Mouse (Mus musculus) left cerebral cortex, postnatal 4 days (tissue): ENCODE results near the gene Medag. TPM values are rescaled to one million over a fixed set of nuclear protein-coding genes. Genes with fewer than 3 reads are reported as not detected.
A peak's percentile ranks its signal among the peaks of the same experiment; 100 is the strongest.

Experiments used
- DNase-seq: peaks from one replicate; pipeline ENCODE4 v3.0.0-alpha.2; 2022
- intact Hi-C: fragments of 180-260 bp; cut with DNase I; formaldehyde crosslinking; loops from one replicate; pipeline ENCODE4 v1.15.1; 2025
- total RNA-seq, 2 experiments: library from RNA; stranded (reverse); gene quantifications; 2 replicates each; pipeline ENCODE4 v1.2.3; 2021

The Medag gene
- total RNA-seq, 2 experiments from 2014 or later = 1.2 to 1.4 TPM

DNA sequence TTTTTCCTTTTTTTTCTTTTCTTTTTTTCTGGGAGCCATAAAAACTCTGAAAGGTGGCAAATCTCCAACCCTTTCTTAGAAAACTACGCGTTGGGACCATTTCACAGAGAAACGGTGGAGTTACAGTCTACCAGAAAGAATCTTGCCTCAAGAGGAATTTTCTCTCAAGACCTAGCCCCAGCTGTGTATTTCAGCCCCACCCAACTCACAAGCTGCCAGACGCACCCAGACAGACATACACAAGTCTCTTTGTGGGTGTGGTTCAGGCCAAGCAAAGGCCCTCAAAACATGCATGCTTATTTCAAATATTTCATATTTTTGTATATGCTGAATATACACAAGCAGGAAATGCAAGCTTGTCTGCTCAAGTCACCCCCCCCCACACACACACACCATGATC, 29.6 kb upstream of the Medag start:
- intact Hi-C loops = no loop called here
- DNase-seq = no peak

DNA sequence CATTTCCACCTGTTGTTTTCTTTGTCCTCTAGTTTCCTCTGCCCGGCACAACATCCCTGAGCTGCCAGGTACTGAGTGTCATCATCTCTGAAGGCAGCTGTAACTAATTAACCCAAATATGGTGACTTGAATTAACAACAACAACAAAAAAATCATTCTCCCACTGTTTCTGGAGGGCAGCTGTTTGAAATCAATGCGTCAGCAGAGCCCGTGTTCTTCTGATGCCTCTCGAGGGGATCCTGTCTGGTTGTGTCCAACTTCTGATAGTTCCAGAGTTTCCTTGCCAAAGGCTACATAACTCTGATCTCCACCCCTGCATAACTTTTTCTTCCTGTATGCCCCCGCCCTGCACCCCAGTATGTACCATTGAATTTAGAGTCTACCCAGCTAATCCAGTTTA, 28.9 kb upstream of the Medag start:
- no peak for DNase-seq
- intact Hi-C loops = no loop called here

DNA sequence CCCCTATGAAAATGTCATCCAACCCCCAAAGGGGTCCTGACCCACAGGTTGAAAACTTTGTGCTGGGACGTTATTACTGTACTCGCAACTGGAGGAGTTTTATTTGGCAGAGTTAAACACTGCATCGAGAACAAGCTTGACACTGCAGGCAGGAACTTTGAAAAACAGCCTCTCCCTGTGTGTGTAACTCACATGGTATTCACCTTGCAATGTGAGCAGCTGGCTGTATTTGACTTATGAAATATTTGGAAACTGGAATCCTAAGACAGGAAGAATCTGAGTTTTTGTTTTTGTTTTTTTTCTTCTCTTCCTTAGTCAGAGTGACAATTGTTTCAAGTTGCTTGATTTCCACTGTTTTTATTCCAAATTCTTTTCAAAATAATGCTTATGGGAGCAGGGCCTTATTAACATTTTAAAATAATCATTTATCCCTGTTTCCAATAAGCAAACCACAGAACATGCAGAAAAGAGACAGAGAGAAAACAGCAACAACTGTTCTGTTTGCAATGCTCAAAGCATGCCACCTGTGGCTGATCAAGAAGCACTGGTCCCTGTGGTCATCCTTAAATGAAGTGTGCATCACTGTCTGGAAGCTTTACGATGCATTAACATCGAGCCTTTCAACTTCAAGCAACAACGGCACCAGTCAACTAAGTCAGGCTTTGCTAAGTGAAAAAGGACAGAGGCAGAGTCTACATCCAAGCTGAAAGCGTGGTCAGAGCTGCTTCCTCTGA, 26.2 kb upstream of the Medag start:
- intact Hi-C loops = no loop called here
- no peak for DNase-seq

DNA sequence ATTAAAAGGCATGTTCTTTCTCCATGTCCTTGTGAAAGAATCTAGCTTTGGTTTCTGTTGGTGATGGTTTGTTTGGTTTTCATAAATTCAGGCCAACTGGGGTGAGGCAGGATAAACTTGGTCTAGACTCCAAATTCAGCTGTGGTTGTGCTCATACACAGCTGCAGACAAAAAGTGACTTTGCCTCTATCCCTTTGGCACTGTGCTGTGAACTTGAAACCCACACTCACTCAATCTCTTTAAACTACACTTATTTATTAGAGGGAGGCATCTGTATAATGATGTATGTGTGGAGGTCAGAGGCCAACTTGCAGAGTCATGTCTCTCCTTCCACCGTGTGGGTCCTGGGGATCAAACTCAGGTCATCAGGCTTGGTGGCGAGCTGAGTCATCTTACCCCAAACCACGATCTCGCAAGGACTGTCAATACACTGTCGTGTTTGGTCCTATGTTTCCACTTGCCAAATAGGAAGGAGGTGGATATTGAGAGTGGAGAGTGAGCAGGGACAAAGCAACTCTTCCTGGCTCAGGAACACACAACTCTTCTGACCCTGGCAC, 25.2 kb upstream of the Medag start:
- intact Hi-C loops = no loop called here

DNA sequence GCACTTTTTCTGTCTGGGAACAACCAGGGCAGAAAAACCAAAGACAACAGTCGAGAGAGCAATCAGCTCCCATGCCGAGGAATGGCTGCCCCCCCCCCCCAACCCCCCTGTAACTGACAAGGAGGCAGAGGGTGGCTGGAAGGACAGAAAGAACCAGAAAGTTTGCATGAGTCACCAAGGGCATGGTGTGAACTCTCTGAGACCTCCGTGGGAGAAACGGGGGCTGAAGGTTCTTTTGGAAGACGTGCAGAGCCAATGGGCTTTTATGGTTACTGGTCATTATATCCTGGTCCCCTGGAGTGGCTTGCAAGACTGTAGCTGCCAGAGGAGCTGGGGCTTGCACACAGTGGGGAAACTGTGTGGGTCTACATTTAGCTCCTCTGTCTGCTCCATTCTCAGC, 22.6 kb upstream of the Medag start:
- intact Hi-C loops = no loop called here
- DNase-seq = no peak

More for the DNA sequence above, 25.2 kb upstream of the Medag start:
- DNase-seq = no peak

DNA sequence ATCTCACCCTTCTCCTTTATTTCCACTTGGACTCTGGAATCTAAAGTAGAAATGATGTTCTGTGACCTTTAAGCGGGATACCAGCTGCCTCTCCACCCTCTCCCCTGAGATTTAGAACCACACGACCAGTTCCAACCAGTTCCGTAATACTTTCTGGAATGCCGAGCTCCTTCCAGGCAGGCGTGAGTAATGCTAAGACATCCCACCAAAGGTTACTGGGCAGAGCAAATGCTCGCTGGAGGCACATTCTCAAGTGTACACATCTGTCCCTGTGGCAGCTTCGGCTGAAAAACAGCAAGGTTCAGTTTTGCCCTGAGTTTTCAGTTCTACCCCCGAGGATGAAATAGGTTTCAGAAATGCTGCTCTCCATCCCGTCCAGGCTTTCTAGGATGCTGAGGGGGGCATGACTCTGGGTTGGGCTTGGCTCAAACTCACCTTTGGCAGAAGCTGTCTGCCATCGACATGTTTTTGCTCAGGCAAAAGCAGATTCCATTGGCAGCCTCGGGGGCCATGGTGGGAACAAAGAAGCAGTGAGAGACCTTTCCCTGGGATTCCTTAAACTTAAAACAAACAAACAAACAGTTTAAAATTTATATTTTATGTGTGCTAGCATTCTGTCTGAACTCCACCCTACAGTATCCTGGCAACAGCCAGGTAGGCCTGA, 21.9 kb upstream of the Medag start:
- intact Hi-C loops = no loop called here
- DNase-seq = no peak

DNA sequence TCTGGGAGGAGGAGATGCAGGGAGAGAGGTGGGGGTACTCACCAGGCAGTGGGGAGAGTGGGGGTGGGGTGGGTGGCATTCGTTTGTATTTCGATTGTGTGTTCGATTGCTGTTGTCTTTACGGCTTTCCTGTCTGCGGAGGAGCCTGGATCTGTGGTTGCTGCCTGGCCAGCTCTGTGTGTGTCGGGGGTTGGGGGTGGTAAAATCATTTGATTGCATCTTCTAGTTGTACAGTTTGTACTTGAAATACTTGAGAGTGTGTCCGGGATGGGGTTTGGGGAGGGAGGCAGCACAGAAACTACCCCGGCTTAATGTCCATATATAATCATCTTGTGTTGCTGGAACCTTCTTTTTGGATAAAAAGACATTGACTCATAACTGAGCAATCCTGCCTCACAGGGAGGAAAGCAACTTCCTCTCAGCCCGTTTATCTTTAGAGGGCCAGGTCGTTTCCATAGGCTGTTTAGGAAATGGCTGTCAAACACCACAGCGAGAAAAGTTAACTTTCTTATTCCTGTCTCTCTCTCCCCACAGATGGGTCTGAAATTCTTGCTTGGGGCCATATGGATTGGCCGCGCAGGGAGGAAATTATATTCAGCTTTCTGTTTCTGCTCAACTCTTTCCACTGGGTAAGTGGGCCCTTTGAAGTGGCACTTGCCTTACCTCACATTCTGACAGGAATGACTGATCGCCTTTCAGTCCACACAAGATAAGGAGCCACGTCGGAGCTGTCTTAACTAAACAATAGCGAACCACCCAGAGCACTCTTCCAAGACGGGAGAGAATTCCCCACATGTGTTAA, 19.8 kb upstream of the Medag start:
- intact Hi-C loops = no loop called here
- DNase-seq = no peak

DNA sequence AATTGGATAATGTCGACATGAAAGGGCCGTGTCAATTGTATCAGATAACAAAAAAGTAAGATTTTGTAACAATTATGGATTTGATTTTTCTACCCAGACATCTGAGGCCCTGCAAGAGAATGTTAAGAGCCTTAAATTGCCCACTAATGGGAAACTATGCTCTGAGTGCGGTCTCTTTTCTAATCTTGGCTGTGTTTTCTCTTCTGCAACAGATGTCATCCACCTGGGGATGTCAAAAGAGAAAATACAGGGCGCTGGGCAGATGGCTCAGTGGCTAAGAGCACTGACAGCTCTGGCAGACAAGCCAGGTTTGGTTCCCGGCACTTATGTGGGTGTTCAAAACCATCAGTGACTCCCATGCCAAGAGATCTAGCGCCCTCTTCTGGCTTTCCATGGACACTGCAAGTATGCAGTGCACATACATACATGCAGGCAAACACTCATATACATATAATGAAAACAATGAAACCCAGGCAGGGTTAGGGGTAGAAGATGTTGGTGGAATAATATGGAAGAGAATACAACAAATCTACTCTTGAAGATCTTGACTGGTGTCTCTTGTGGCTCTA, 19.0 kb upstream of the Medag start:
- DNase-seq = no peak
- intact Hi-C loops = no loop called here

DNA sequence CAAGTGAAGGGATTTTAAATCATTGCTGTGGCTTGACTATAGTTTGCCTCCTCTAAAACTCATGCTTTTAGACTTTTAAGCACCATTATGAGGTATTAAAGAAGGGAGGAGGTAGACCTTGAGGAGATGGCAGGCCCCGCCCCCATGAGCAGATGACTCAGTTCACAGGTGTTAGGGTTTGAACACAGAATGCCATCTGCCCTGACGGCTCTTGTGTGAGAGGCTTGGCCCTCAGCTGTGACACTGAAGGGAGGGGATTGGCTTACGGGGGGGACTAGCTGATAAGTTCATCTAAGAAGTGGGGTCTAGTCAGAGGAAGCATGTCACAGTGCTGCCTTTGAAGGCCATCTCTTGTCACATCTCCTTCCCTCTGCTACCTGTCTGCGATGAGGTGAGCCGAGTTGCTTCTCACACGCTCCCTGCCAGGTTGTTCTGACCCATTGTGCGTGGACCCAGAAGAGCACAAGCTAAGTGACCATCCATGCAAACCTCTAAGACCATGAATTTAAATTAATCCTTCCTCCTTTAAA, 10.0 kb upstream of the Medag start:
- DNase-seq = no peak
- intact Hi-C loops = no loop called here

DNA sequence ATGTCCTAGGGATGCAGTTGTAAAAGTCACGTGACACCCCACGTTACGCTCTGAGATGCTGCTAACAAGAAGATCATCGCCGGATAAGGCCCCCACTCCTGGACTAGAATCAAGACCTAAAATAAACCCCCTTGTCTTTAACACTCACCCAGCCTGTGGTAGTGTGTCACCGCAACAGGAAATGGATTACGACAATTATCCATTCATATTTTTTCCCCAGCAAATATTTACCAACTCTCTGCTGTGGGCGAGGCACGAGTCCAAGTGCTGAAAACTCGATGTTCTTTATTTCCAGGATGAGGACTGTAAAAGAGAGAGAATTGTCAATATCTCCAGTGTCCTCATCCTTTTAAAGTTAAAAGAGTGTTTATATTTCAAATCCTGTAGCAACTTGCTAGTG, 9.5 kb upstream of the Medag start:
- DNase-seq = no peak
- intact Hi-C loops = no loop called here

DNA sequence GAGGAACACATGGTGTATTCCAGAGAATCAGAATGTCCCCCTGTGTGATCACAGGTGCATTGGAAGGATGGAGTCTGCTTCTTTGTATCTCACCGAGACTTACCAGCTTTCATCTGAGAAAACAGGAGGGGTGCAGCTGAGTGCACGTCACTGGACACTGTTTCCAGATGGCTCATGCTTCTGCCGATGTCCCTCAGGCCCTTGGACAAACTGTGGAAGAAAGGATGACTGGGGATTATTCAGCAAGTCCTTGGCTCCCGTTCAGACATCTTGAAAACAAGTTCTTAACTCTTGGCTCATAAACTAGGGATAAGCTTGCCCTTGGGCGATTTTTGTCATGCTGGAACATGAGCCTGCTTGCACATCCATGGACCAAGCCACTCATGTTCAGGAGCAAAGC, 8.2 kb upstream of the Medag start:
- peak; percentile 50 for DNase-seq
- intact Hi-C loops = no loop called here

DNA sequence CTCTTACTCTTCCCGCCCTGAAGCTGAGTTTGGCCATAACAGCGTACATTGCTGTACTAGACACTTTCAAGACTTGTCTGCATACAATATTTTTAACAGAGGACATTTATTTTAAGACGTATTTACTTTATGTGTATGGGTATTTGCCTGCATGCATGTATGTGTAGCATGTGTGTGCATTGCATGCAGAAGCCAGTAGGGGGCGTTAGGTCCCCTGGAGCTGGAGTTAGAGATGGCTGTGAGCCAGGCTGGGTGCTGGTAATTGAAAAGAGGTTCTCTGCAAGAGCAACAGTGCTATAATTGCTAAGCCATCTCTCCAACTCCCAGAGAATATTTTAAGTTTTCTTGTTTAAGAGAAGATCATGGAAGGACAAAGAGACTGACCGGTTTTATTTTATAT, 6.8 kb upstream of the Medag start:
- intact Hi-C loops = no loop called here
- no peak for DNase-seq

DNA sequence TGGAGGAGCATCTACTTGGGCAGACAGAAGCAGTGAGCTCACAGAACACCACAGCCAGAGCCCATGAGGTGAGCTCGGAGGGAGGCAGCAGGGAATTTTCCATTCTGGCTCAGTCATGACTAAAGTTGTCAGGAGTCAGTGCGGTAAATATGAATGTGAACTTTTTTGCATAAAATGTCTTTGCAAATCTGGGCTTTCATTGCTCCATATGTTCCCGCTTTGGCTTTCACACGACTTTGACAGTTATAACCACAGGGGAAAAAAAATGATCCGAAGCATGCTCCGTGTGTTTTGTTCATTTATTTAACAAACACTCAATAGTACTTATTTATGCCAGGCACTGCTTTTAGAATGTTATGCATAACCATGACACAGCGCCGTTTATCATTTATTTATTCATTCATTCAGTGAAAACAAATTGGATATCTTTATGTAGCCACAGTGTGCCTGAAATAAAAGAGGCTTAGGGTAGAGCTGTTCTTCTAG, 4.7 kb upstream of the Medag start:
- DNase-seq = no peak
- intact Hi-C loops = no loop called here

DNA sequence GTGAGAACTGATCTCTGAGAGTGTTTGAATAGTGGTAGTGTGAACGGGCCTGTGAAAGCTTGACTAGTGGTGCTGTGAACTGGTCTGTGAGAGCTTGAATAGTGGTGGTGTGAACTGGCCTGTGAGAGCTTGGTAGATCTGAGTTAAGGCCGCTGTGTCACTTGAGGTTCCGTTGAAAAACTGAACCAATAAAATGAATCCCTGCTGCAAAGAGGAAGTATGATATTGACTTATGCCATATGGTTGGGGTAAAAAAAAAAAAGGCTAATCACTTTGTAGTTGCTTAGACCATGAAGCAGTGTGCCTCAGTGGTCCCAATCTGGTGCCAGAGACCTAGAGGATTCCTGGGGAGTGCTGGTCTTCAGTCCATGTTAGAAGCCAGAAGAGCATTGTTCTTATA, 2.0 kb upstream of the Medag start:
- intact Hi-C loops = no loop called here
- no peak for DNase-seq

DNA sequence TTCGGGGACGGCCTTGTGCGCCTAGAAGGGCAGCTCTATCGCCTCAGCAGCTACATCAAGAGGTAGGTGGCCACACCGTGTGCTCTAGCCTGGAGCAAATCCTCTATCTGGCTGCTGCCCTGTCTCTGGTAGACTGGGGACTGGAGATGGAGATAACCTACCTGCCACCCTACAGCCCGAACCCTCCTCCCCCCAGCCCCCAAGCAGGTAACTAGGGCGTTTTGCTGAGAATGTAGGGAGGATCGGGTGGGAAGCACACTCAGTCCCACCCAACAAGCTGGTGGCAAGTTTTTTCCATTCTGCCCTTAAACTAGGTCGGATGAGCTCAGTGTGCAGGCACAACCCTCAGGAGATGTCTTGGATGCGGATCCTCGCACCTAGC, 636 bp downstream of the Medag start:
- DNase-seq = no peak
- intact Hi-C loops = no loop called here

DNA sequence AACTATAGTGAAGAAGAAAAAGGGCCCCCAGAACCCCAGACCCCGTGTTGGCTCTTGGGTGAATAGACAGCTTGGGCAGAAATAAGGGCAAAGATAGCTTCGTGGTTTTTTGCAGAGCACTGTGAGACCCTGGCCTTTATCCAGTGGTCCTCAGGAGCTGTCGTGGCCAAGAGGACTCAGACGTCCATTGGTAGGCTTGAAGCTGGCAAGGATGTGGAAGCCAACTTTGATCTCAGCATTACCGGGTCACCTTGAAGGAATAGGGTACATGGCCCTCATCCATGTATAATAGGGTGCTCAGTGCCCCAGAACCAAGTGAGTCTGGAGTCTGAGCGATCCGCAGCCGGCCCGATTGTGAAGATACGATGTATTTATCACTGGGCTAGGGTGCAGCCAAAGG, 1.1 kb downstream of the Medag start:
- DNase-seq = peak; percentile 28
- intact Hi-C loops = no loop called here

DNA sequence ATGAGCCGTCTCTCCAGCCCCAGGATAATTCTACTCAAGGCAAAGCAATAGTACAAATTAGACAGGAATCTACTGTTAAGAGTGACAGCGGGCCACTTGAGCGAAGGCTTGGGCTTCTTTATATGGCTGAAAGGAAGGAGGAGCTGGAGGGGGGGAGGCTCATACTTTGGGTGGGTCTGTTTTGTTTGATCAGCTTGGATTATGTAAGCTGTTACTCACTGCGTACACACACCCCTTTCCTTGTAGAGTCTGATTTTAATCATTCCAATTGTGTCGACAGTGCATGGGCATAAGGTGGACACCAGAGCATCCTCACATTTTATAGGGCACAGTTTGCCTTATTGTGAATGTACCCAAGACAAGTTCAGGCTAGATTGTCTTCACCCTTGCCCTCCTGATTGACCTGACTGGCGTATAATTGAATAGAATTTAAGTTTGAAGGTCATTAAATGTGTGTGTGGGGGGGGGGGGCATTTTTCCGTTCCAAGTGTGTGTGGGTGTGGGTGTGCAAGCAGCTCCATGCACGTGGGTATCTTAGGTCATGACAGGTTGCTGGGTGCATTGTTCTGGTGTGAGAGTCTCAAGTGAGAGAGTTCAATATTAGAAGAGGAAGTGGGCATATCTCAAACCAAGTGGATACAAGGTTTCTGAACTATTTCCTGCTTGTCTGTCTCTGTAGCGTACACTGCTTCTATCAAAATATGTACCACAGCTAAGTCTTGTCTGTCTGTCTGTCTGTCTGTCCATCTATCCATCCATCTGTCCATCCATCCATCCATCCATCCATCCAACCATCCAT, 3.0 kb downstream of the Medag start:
- intact Hi-C loops = no loop called here
- DNase-seq = no peak

DNA sequence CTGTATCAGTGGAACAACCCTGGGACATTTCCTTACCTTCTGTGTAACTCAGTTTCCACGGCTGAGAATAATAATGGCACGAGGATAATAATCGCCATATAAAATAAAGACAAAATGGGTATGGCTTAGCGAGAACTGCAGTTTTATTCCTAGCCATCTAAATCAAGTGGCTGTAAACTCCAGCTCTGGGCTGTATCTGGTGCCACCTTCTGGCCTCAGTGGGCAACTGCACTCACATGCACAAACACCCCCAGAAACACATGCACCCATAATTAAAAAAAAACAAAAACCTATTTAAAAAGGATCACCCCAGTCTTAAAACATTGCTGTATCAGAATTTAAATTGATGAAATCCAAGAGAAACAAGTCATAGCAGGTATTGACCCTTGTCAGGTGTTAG, 5.8 kb downstream of the Medag start:
- intact Hi-C loops = no loop called here
- DNase-seq = no peak

DNA sequence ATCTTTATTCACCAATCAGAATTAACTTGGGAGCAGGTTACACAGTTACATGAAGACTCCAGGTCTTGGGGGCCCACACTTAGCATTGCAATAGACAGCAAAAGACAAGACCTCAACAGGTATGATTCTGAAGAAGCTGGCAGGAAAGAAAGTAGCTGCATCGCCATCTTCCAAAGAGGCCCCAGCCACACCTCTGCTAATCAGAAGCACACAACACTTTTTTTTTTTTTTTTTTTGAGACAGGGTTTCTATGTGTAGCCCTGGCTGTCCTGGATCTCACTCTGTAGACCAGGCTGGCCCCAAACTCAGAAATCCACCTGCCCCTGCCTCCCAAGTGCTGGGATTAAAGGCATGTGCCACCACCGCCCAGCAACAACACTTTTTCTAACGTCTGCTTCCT, 15.0 kb downstream of the Medag start:
- intact Hi-C loops = no loop called here
- DNase-seq = no peak
